Mouse (Mus musculus): Measurements from ENCODE around the gene Mylpf.

GRCm38 (mm10) chr7:127212432-127213250 lies 4.0 kb downstream of the Mylpf start:
- TF ChIP-seq CTCF (IDR thresholded peaks at IDR 0.05; ENCODE audit: low read depth) (no peak), EP300 (IDR thresholded peaks at IDR 0.05; ENCODE audit: low read depth) (no peak)

All from heart, postnatal 0 days (tissue).